In genomic region chr16:24531681-24532080, GRCm38 (mm10) we compare ENCODE assay signal across 12 mouse cellular contexts.
"Had no signal": no experiment of that assay in that cellular context is flagged by ENCODE, and none has a peak within 500 bp of the region (broad histone marks: within the 10 kb centered on the region; RNA-seq: fewer than 3 reads in every experiment).

No protein-coding gene starts in this region.

- DNase-seq: kidney, adult 8-10 months; kidney, postnatal 10 days; kidney, postnatal 36 days; layer of hippocampus, postnatal 36 days; lung, adult 18-20 months; lung, postnatal 14 days; right cerebral cortex, adult 18-20 months; right cerebral cortex, postnatal 14 days; right cerebral cortex, postnatal 4 days; thymus, postnatal 25 days had no signal

- ATAC-seq: liver, embryonic 12.5 days; midbrain, embryonic 13.5 days had no signal
